Mouse (Mus musculus) ES-E14 (cell line): ENCODE measurements around the gene Hdac9. TPM values are rescaled to one million over a fixed set of nuclear protein-coding genes. Genes with fewer than 3 reads are reported as not detected.

Experiments used
- DNase-seq: peaks from one replicate; pipeline ENCODE4 v3.0.0-alpha.2; 2013; ENCODE audit warnings: low read depth, low spot score
- H3K27ac ChIP-seq: 2 replicates; pipeline ENCODE4 v1.5.1; 2012; ENCODE audit warnings: low read depth, mild to moderate bottlenecking, low read length, moderate library complexity, mixed read lengths; ENCODE audit not compliant: poor library complexity, insufficient read depth, severe bottlenecking
- H3K36me3 ChIP-seq: 2 replicates; pipeline ENCODE4 v1.6.1; 2012; ENCODE audit warnings: mild to moderate bottlenecking, low read length, moderate library complexity, mixed read lengths; ENCODE audit not compliant: control insufficient read depth, poor library complexity, insufficient read depth, severe bottlenecking
- H3K4me1 ChIP-seq, 2 experiments: fragments of 150-350 bp in 1 of 2; sonication (generic) in 1 of 2; 2 replicates each; pipeline ENCODE4 v1.6.1; 2012; ENCODE audit warnings: low read length in 2 of 2, mild to moderate bottlenecking in 1 of 2, mixed read lengths in 1 of 2; ENCODE audit not compliant: control insufficient read depth in 2 of 2, insufficient read depth in 2 of 2, poor library complexity in 1 of 2
- H3K4me3 ChIP-seq, 2 experiments: fragments of 150-350 bp in 1 of 2; sonication (generic) in 1 of 2; 2 replicates each; pipeline ENCODE4 v1.5.1; 2012; ENCODE audit warnings: low read length in 2 of 2, low read depth in 1 of 2, mild to moderate bottlenecking in 1 of 2, mixed read lengths in 1 of 2; ENCODE audit not compliant: insufficient read depth in 1 of 2, poor library complexity in 1 of 2, severe bottlenecking in 1 of 2
- H3K9ac ChIP-seq: 2 replicates; pipeline ENCODE4 v1.6.1; 2012; ENCODE audit warnings: low read depth, mild to moderate bottlenecking, low read length, mixed read lengths; ENCODE audit not compliant: poor library complexity, insufficient read depth, severe bottlenecking
- H3K9me3 ChIP-seq: fragments of 150-350 bp; sonication (generic); 2 replicates; pipeline ENCODE4 v1.6.1; 2012; ENCODE audit warnings: low read depth, mild to moderate bottlenecking, low read length; ENCODE audit not compliant: control insufficient read depth, insufficient read depth
- CHD2 ChIP-seq: IDR thresholded peaks from 2 replicates; pipeline ENCODE4 v1.6.1; 2014; ENCODE audit warnings: mild to moderate bottlenecking, low read depth, low read length, inconsistent platforms
- HCFC1 ChIP-seq: IDR thresholded peaks from 2 replicates; pipeline ENCODE4 v1.6.1; 2012; ENCODE audit warnings: low read length, inconsistent platforms, borderline replicate concordance; ENCODE audit not compliant: insufficient read depth
- MAFK ChIP-seq: IDR thresholded peaks from 2 replicates; pipeline ENCODE4 v1.6.1; 2014; ENCODE audit warnings: mild to moderate bottlenecking, low read depth, low read length, inconsistent platforms; ENCODE audit not compliant: insufficient read depth
- ZC3H11A ChIP-seq: IDR thresholded peaks from 2 replicates; pipeline ENCODE4 v1.6.1; 2012; ENCODE audit warnings: low read depth, mild to moderate bottlenecking, inconsistent platforms, low read length, borderline replicate concordance
- ZNF384 ChIP-seq: IDR thresholded peaks from 2 replicates; pipeline ENCODE4 v1.6.1; 2012; ENCODE audit warnings: low read depth, low read length, inconsistent platforms
- in situ Hi-C, 2 experiments: fragments of 600-800 bp; cut with MboI; formaldehyde crosslinking; loops; one replicate each; pipeline ENCODE4 v1.15.1; 2025; ENCODE audit warnings: low sequenced_read_pairs in 2 of 2, inconsistent platforms in 1 of 2; ENCODE audit not compliant: unreplicated experiment in 2 of 2
- total RNA-seq: library from RNA; depleted of rRNA; stranded (reverse); fragments of 300-350 nt; gene quantifications from 2 replicates; pipeline ENCODE4 v1.2.3, GENCODE M21; 2012

Hdac9 gene
- total RNA-seq, 1 experiment, result 0.58 TPM

GRCm38 (mm10) chr12:34803721-34804120 is 113.2 kb downstream of the Hdac9 start:
- TF ChIP-seq CHD2, result no peak
- TF ChIP-seq MAFK, result no peak
- no peak for TF ChIP-seq ZC3H11A
- no peak for TF ChIP-seq ZNF384
- no peak for TF ChIP-seq HCFC1
- Histone ChIP-seq H3K4me3 (no peak overlapping the region), H3K4me1 (no peaks in the 10 kb centered on the region), H3K27ac (no peak overlapping the region), H3K9me3 (no peaks in the 10 kb centered on the region), H3K9ac (no peak overlapping the region), H3K36me3 (no peaks in the 10 kb centered on the region)
- in situ Hi-C loops, result no loop called here
- DNase-seq, result no peak

- TF ChIP-seq CHD2 (no peak), MAFK (no peak), ZNF384 (no peak), HCFC1 (no peak), ZC3H11A (no peak)
- Histone ChIP-seq H3K27ac (no peak overlapping the region), H3K4me3 (no peak overlapping the region), H3K9ac (no peak overlapping the region), H3K4me1 (no peaks in the 10 kb centered on the region), H3K36me3 (no peaks in the 10 kb centered on the region), H3K9me3 (no peaks in the 10 kb centered on the region)
- in situ Hi-C loops, result no loop called here
- DNase-seq, result no peak
These were observed 114.6 kb downstream of the Hdac9 start for GRCm38 (mm10) chr12:34802308-34802707.

GRCm38 (mm10) chr12:34801752-34802151 is 115.1 kb downstream of the Hdac9 start:
- in situ Hi-C loops, result no loop called here
- Histone ChIP-seq H3K9me3 (no peaks in the 10 kb centered on the region), H3K4me1 (no peaks in the 10 kb centered on the region), H3K4me3 (no peak overlapping the region), H3K36me3 (no peaks in the 10 kb centered on the region), H3K9ac (no peak overlapping the region), H3K27ac (no peak overlapping the region)
- TF ChIP-seq HCFC1, result no peak
- TF ChIP-seq MAFK, result no peak
- no peak for TF ChIP-seq ZNF384
- TF ChIP-seq CHD2, result no peak
- no peak for TF ChIP-seq ZC3H11A
- DNase-seq, result no peak

GRCm38 (mm10) chr12:34797389-34797788 is 119.5 kb downstream of the Hdac9 start:
- Histone ChIP-seq H3K9me3 (no peaks in the 10 kb centered on the region), H3K36me3 (no peaks in the 10 kb centered on the region), H3K27ac (no peak overlapping the region), H3K9ac (no peak overlapping the region), H3K4me3 (no peak overlapping the region), H3K4me1 (no peaks in the 10 kb centered on the region)
- no peak for DNase-seq
- in situ Hi-C loops, result no loop called here
- TF ChIP-seq CHD2 (no peak), ZC3H11A (no peak), HCFC1 (no peak), MAFK (no peak), ZNF384 (no peak)

- in situ Hi-C loops, result no loop called here
- H3K9me3 ChIP-seq, result no peaks in the 10 kb centered on the region
- DNase-seq, result no peak
- H3K4me3 ChIP-seq, result no peak overlapping the region
- no peak overlapping the region for H3K27ac ChIP-seq
- H3K36me3 ChIP-seq, result no peaks in the 10 kb centered on the region
- TF ChIP-seq HCFC1, result no peak
- 0 out of 2 replicates have a peak, but pooled peaks have one; percentile 50 for TF ChIP-seq MAFK
- TF ChIP-seq ZC3H11A, result no peak
- TF ChIP-seq CHD2, result no peak
- TF ChIP-seq ZNF384, result no peak
- H3K4me1 ChIP-seq, result no peaks in the 10 kb centered on the region
- H3K9ac ChIP-seq, result no peak overlapping the region
These were observed 121.4 kb downstream of the Hdac9 start for GRCm38 (mm10) chr12:34795487-34795886.
